ENCODE assay signal across 9 mouse cellular contexts in genomic region chr9:37462764-37463163, GRCm38 (mm10). TPM values are rescaled to one million over a fixed set of nuclear protein-coding genes. Genes with fewer than 3 reads are reported as not detected.
DNase-seq lines count a peak whose midpoint lies in the region; ATAC-seq and TF ChIP-seq lines count a peak whose summit lies in the region.
"Had no signal": no experiment of that assay in that cellular context is flagged by ENCODE, and none has a peak within 500 bp of the region (broad histone marks: within the 10 kb centered on the region; RNA-seq: fewer than 3 reads in every experiment).

No protein-coding gene starts in this region.

- H3K27ac ChIP-seq in neural tube, embryonic 11.5 days (ENCODE audit: low read depth, low read length) = no peak overlapping the region

- no peak for TF ChIP-seq CTCF in G1E (IDR thresholded peaks at IDR 0.05; ENCODE audit: low read depth, low read length)
- TF ChIP-seq CTCF in brain, embryonic 14.5 days (IDR thresholded peaks at IDR 0.05; ENCODE audit: borderline replicate concordance, extremely low read depth, insufficient read depth, insufficient read length) = peak; percentile 58; the same call in 1 of the 2 replicates

- H3K4me2 ChIP-seq in neural tube, embryonic 11.5 days (ENCODE audit: low read depth) = no peak overlapping the region

- no peaks in the 10 kb centered on the region for H3K36me3 ChIP-seq in G1E (replicated peaks)
- H3K36me3 ChIP-seq in neural tube, embryonic 11.5 days (ENCODE audit: control insufficient read depth, insufficient read depth, low read length) = no peaks in the 10 kb centered on the region

- TF ChIP-seq POLR2A in brain, embryonic 14.5 days (IDR thresholded peaks at IDR 0.05; ENCODE audit: borderline replicate concordance, extremely low read depth, insufficient read depth, insufficient read length, poor library complexity, severe bottlenecking) = no peak

- no peak for ATAC-seq in G1E (ENCODE audit: extremely low read depth, insufficient number of reproducible peaks, low FRiP score, poor library complexity, severe bottlenecking)
- ATAC-seq in neural tube, embryonic 11.5 days (ENCODE audit: insufficient read depth, low FRiP score, low TSS enrichment) = no peak

- H3K4me1 ChIP-seq in G1E (ENCODE audit: insufficient read depth, low read depth, low read length) = peaks cover 11% of the 10 kb centered on the region
- no peaks in the 10 kb centered on the region; the same call in 1 of the 2 replicates for H3K4me1 ChIP-seq in neural tube, embryonic 11.5 days (ENCODE audit: control insufficient read depth, insufficient read depth, low read length)

- H3K9ac ChIP-seq in neural tube, embryonic 11.5 days (ENCODE audit: low read length) = no peak overlapping the region

- intact Hi-C loops in heart, postnatal 36 days (cut with DNase I) = loop anchor here (1.0 to 5.0 kb wide), 6 partner anchors 26 to 174 kb away; partner anchors contain the start of gene Esam

- H3K27me3 ChIP-seq in G1E (ENCODE audit: insufficient read depth, low read length) = peaks cover 43% of the 10 kb centered on the region
- peaks cover 49% of the 10 kb centered on the region for H3K27me3 ChIP-seq in neural tube, embryonic 11.5 days (ENCODE audit: control insufficient read depth, insufficient read depth, low read length)

- H3K4me3 ChIP-seq in G1E (ENCODE audit: low read depth, low read length) = no peak overlapping the region
- no peak overlapping the region for H3K4me3 ChIP-seq in neural tube, embryonic 11.5 days (ENCODE audit: low read depth, low read length)
- H3K4me3 ChIP-seq: erythroblast, embryonic 14.5 days had no signal

- no peaks in the 10 kb centered on the region for H3K9me3 ChIP-seq in G1E (replicated peaks)
- H3K9me3 ChIP-seq in neural tube, embryonic 11.5 days (ENCODE audit: control insufficient read depth, low read length) = no peaks in the 10 kb centered on the region

- peak; percentile 47 to 50 for DNase-seq in left cerebral cortex, adult 18-20 months (ENCODE audit: low spot score in 2 of 2)
- no peak for DNase-seq in left cerebral cortex, adult 8-10 months (ENCODE audit: low spot score in 2 of 2)
- DNase-seq in G1E (ENCODE audit: low spot score) = peak; percentile 54
- peak; percentile 84 for DNase-seq in brain, embryonic 14.5 days (ENCODE audit: low read depth)
- DNase-seq in heart, postnatal 36 days = peak; percentile 46 to 47
- DNase-seq in layer of hippocampus, postnatal 25 days (ENCODE audit: extremely low spot score in 1 of 2, low spot score in 1 of 2) = peak; percentile 32 to 33
- peak; percentile 55 for DNase-seq in neural tube, embryonic 11.5 days (ENCODE audit: low spot score)
- no peak for DNase-seq in frontal cortex, postnatal 14 days (ENCODE audit: low spot score in 2 of 2)

- WGBS in neural tube, embryonic 11.5 days = 14% methylated on average over 7 of the region's 7 CpGs

RNA-seq across cellular contexts. Expression of gene Msantd2, which starts 26.4 kb away (rescaled TPM):
- 10 to 100 TPM; 14.0 to 23.0 TPM for total RNA-seq in left cerebral cortex, adult 18-20 months (2021)
- 10 to 100 TPM; 19.8 to 24.6 (median 22.9) TPM for total RNA-seq in left cerebral cortex, adult 8-10 months (2022)
- 49.4 and 63.8 TPM in 2 replicates for total RNA-seq in G1E (2014; fragmentation: Nextera tagmentation)
- total RNA-seq in G1E (2017) = 59.1 and 66.0 TPM in 2 replicates
- polyA plus RNA-seq in G1E (2012) = 27.5 and 31.9 TPM in 2 replicates
- polyA plus RNA-seq in brain, embryonic 14.5 days (2012; rRNA removed) = 65.0 and 72.6 TPM in 2 replicates
- 1 to 10 TPM; 6.7 to 6.9 TPM for total RNA-seq in heart, postnatal 36 days (2021)
- total RNA-seq in layer of hippocampus, postnatal 25 days (2021) = 10 to 100 TPM; 20.0 to 21.6 TPM
- polyA plus RNA-seq in neural tube, embryonic 11.5 days (2014; fragmentation: Nextera tagmentation; extraction: Ambion mirVana) = 35.4 and 39.9 TPM in 2 replicates

RNA-seq across cellular contexts. Expression of gene Robo3, which starts 29.7 kb away (rescaled TPM):
- total RNA-seq in left cerebral cortex, adult 18-20 months (2021) = 10 to 100 TPM; 12.7 to 21.8 TPM
- total RNA-seq in left cerebral cortex, adult 8-10 months (2022) = 10 to 100 TPM; 11.7 to 19.2 (median 15.1) TPM
- total RNA-seq in G1E (2014; fragmentation: Nextera tagmentation) (not detected in 2 replicates), G1E (2017) (0.27 and 0.35 TPM in 2 replicates)
- 0.20 and 0.24 TPM in 2 replicates for polyA plus RNA-seq in G1E (2012)
- polyA plus RNA-seq in brain, embryonic 14.5 days (2012; rRNA removed) = 33.5 and 41.6 TPM in 2 replicates
- total RNA-seq in heart, postnatal 36 days (2021) = not detected
- total RNA-seq in layer of hippocampus, postnatal 25 days (2021) = 10 to 100 TPM; 10.2 to 20.0 TPM
- 85.4 and 89.9 TPM in 2 replicates for polyA plus RNA-seq in neural tube, embryonic 11.5 days (2014; fragmentation: Nextera tagmentation; extraction: Ambion mirVana)

Comparison
In these comparisons a context has a peak if more than half of its experiments do, and no peak if none do; other contexts are left out.
1. DNase-seq: peak in left cerebral cortex, adult 18-20 months (2 of 2), G1E (single experiment), brain, embryonic 14.5 days (single experiment), heart, postnatal 36 days (2 of 2), layer of hippocampus, postnatal 25 days (2 of 2) and neural tube, embryonic 11.5 days (single experiment); none in left cerebral cortex, adult 8-10 months (0 of 2) and frontal cortex, postnatal 14 days (0 of 2).
2. RNA of gene Robo3, which starts 29.7 kb away (total RNA-seq): 12.7 to 21.8 TPM in left cerebral cortex, adult 18-20 months, 10.2 to 20.0 TPM in layer of hippocampus, postnatal 25 days and 11.7 to 19.2 TPM in left cerebral cortex, adult 8-10 months; 0.27 to 0.35 TPM in G1E and not detected in heart, postnatal 36 days; every median in the first group is over 4 times any median in the second.